Mouse (Mus musculus) liver, embryonic 13.5 days (tissue): Measurements from ENCODE around the gene Il1f8. TPM values are rescaled to one million over a fixed set of nuclear protein-coding genes. Genes with fewer than 3 reads are reported as not detected.
A peak's percentile ranks its signal among the peaks of the same experiment; 100 is the strongest.
"Not testable (repeated sequence)": the region's sequence is repeated elsewhere in the genome, so short reads cannot be mapped to it uniquely, and the experiment has no call there.

Source experiments
- ATAC-seq: fragments of 200-750 bp; cut with Nextera tagmentation; 2 replicates; pipeline ENCODE4 v1.8.0; 2017; ENCODE audit warnings: low read depth, mild to moderate bottlenecking, moderate number of reproducible peaks, moderate library complexity
- DNase-seq: peaks from one replicate; pipeline ENCODE4 v3.0.0; 2022
- H3K27ac ChIP-seq: fragments of 300-500 bp; sonication (generic); 2 replicates; pipeline ENCODE4 v1.5.1; 2015; ENCODE audit warnings: moderate library complexity, mild to moderate bottlenecking, inconsistent platforms
- H3K27me3 ChIP-seq: fragments of 300-500 bp; sonication (generic); 2 replicates; pipeline ENCODE4 v1.6.1; 2015; ENCODE audit warnings: mild to moderate bottlenecking, inconsistent platforms
- H3K36me3 ChIP-seq: fragments of 300-500 bp; sonication (generic); 2 replicates; pipeline ENCODE4 v1.6.1; 2015; ENCODE audit warnings: mild to moderate bottlenecking, inconsistent platforms
- H3K4me1 ChIP-seq: fragments of 300-500 bp; sonication (generic); replicated peaks from 2 replicates; pipeline ENCODE4 v1.6.1; 2015; ENCODE audit warnings: inconsistent platforms
- H3K4me2 ChIP-seq: fragments of 300-500 bp; sonication (generic); 2 replicates; pipeline ENCODE4 v1.6.1; 2015; ENCODE audit warnings: inconsistent platforms, mild to moderate bottlenecking, moderate library complexity
- H3K4me3 ChIP-seq: fragments of 300-500 bp; sonication (generic); replicated peaks from 2 replicates; pipeline ENCODE4 v1.5.1; 2015; ENCODE audit warnings: mild to moderate bottlenecking, inconsistent platforms
- H3K9ac ChIP-seq: fragments of 300-500 bp; sonication (generic); 2 replicates; pipeline ENCODE4 v1.6.1; 2015; ENCODE audit warnings: mild to moderate bottlenecking, inconsistent platforms
- H3K9me3 ChIP-seq: fragments of 300-500 bp; sonication (generic); replicated peaks from 2 replicates; pipeline ENCODE4 v1.6.1; 2016; ENCODE audit warnings: inconsistent platforms
- WGBS: fragments of 180-500 bp; shearing (Covaris S2); methylation state at CpG from one replicate; pipeline ENCODE4 v1.1.7; 2015; ENCODE audit not compliant: insufficient replicate concordance; 5-methylcytosine and 5-hydroxymethylcytosine counted together
- polyA plus RNA-seq: library from polyadenylated mRNA; unstranded; fragments of >200 nt; fragmentation: Nextera tagmentation; extraction: Ambion mirVana; gene quantifications from 2 replicates; pipeline ENCODE4 v1.2.1, GENCODE M21; 2015

The Il1f8 gene
- polyA plus RNA-seq: not detected in 2 replicates

DNA sequence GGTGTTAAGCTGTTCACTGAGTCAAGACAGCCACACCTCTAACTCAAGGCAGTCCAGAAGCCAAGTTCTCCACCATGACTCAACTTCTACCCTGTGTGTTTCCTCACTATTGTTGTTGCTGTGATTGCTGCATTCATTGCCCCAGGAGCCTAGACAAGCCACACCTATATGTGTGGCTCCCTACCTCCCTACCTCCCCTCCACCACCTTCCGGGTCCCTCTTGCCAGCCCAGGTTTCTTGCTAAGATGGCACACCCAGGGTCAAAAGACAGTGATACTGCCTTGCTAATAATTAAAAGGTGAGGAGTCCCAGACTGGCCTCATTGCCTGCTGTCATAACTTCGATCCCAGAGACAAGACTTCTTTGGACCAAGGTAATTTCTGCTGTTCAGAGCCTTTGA, at the start of gene Il1f8:
Il1f8 (plus strand) TSS at position 301 of the 400 bp plus-strand sequence.
- Histone ChIP-seq H3K27me3 (no peaks in the 10 kb centered on the region), H3K36me3 (no peaks in the 10 kb centered on the region), H3K4me1 (no peaks in the 10 kb centered on the region), H3K4me3 (no peak within 1 kb of the TSS), H3K9ac (no peak within 1 kb of the TSS), H3K4me2 (no peak within 1 kb of the TSS), H3K9me3 (no peaks in the 10 kb centered on the region), H3K27ac (no peak within 1 kb of the TSS)
- no peak for DNase-seq
- 58% methylated on average over 2 of the region's 2 CpGs for WGBS
- no peak for ATAC-seq

- WGBS: 40% methylated on average over 4 of the region's 4 CpGs
- H3K9me3 ChIP-seq: no peaks in the 10 kb centered on the region
- no peaks in the 10 kb centered on the region for H3K36me3 ChIP-seq
- H3K27ac ChIP-seq: no peak overlapping the region
- no peaks in the 10 kb centered on the region for H3K4me1 ChIP-seq
- H3K9ac ChIP-seq: no peak overlapping the region
- H3K27me3 ChIP-seq: no peaks in the 10 kb centered on the region
- DNase-seq (no peak), ATAC-seq (no peak)
- no peak overlapping the region for H3K4me2 ChIP-seq
- no peak overlapping the region for H3K4me3 ChIP-seq
Measured at GRCm38 (mm10) chr2:24103619-24104289, 49.2 kb upstream of the Il1f8 start.

- H3K4me1 ChIP-seq: no peaks in the 10 kb centered on the region
- H3K27ac ChIP-seq: no peak overlapping the region
- no peak overlapping the region for H3K9ac ChIP-seq
- ATAC-seq (no peak), DNase-seq (no peak)
- no peaks in the 10 kb centered on the region for H3K9me3 ChIP-seq
- H3K4me3 ChIP-seq: no peak overlapping the region
- no peaks in the 10 kb centered on the region for H3K36me3 ChIP-seq
- H3K27me3 ChIP-seq: no peaks in the 10 kb centered on the region
- H3K4me2 ChIP-seq: no peak overlapping the region
Measured at GRCm38 (mm10) chr2:24109085-24109484, 43.9 kb upstream of the Il1f8 start.

DNA sequence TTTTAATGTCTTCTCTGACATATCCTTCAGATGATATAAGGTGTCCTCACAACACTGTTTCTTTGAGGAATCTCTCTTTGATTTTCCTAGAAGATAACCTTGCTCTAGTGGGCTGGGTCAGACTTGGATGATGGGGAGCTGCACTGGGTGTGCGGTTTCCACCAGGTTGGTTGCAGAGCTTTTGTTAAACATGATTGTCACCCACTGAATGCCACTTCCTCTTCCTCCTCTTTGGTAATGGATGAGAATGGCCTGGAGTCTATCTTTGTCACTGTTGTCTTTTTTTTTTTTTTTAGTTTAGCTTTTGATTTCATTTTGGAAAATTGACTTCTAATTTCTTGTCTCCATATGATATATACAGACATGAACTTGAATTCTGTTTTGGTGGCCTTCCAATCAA, 18.6 kb upstream of the Il1f8 start:
- Histone ChIP-seq H3K27ac (no peak overlapping the region), H3K4me2 (no peak overlapping the region), H3K4me3 (no peak overlapping the region), H3K4me1 (no peaks in the 10 kb centered on the region), H3K36me3 (no peaks in the 10 kb centered on the region), H3K27me3 (no peaks in the 10 kb centered on the region), H3K9me3 (no peaks in the 10 kb centered on the region), H3K9ac (no peak overlapping the region)
- DNase-seq (no peak), ATAC-seq (no peak)
- 54% methylated on average over 1 of the region's 1 CpGs for WGBS

- not testable (repeated sequence) for H3K4me1 ChIP-seq, H3K27ac ChIP-seq, H3K4me2 ChIP-seq, H3K9ac ChIP-seq, H3K27me3 ChIP-seq, H3K36me3 ChIP-seq, DNase-seq, H3K9me3 ChIP-seq, H3K4me3 ChIP-seq
- ATAC-seq: peak; percentile 23; the same call in 1 of the 2 replicates
- WGBS: 11% methylated on average over 14 of the region's 14 CpGs
Measured at GRCm38 (mm10) chr2:24181683-24182331, 28.8 kb downstream of the Il1f8 start.

GRCm38 (mm10) chr2:24182423-24183147, 29.6 kb downstream of the Il1f8 start:
- ATAC-seq, H3K9me3 ChIP-seq, H3K27me3 ChIP-seq, H3K4me1 ChIP-seq, H3K4me3 ChIP-seq, H3K27ac ChIP-seq, H3K9ac ChIP-seq, H3K4me2 ChIP-seq, H3K36me3 ChIP-seq, DNase-seq: not testable (repeated sequence)
- WGBS: 52% methylated on average over 13 of the region's 13 CpGs

DNA sequence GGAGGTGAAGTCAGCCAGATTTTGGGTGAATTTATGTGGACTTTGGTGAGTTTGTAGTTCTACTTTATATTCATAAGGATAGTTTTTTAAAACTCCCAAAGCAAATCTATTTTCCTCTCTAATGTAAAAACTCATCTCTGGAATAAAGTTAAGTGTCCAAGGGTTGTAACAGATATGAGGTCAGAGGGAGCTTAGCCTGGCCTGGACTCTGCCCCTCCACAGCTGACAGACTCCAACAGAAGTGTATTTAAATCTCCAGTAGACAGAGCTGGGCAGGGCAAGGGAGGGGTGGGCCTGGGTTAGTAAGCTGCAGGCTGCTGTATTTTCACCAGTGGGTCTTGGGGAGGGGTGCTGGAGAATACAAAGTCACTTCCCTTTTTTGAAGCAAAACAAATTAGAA, 31.1 kb downstream of the Il1f8 start:
- not testable (repeated sequence) for H3K4me1 ChIP-seq, DNase-seq, H3K4me2 ChIP-seq, H3K27ac ChIP-seq, H3K36me3 ChIP-seq, ATAC-seq, H3K4me3 ChIP-seq, H3K9ac ChIP-seq, H3K27me3 ChIP-seq, H3K9me3 ChIP-seq

DNA sequence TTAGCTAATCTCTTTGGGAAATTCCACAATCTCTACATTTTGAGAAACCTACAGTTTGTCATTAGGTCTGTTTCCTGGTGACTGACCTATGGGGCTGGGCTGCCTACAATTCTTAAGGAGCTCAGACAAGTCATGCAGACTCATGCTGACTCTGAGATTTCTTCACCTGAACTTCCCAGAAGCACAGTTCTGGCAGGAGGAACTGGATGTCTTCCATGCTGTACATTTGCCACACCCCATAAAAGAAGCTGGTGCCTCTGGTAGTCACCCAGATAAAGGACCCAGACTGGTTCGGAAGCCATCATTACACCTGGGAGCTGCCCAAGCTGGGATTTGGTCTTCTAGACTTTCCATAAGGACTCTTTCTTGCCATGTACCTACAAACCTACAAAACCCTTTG, 33.2 kb downstream of the Il1f8 start, which contains the start of gene Il1f9:
Il1f9 (plus strand) TSS at position 301 of the 400 bp plus-strand sequence.
- no peaks in the 10 kb centered on the region for H3K4me1 ChIP-seq
- H3K27ac ChIP-seq: no peak within 1 kb of the TSS
- no peak for DNase-seq
- H3K9me3 ChIP-seq: no peaks in the 10 kb centered on the region
- H3K4me3 ChIP-seq: no peak within 1 kb of the TSS
- H3K36me3 ChIP-seq: no peaks in the 10 kb centered on the region
- WGBS: 79% methylated on average over 1 of the region's 1 CpGs
- H3K27me3 ChIP-seq: no peaks in the 10 kb centered on the region
- ATAC-seq: no peak
- no peak within 1 kb of the TSS for H3K4me2 ChIP-seq
- H3K9ac ChIP-seq: no peak within 1 kb of the TSS

DNA sequence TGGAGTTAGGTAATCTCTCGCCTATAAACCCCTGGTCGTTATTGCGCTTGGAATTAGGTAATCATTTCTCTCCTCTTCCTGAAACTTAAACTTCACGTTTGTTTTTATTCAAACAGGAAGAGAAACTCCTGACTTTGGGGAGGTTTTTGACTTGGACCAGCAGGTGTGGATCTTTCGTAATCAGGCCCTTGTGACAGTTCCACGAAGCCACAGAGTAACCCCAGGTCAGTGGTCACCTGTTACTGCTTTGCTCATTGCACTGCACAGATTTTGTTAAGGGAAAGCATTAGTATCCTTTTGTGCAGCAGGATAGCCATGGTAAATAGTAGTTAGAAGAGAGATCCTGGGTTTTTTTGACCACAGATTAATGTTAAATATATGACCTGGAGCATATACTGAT, 34.6 kb downstream of the Il1f8 start:
- 49% methylated on average over 6 of the region's 6 CpGs for WGBS
- no peaks in the 10 kb centered on the region for H3K9me3 ChIP-seq
- ATAC-seq: no peak
- no peaks in the 10 kb centered on the region for H3K4me1 ChIP-seq
- H3K4me3 ChIP-seq: no peak overlapping the region
- no peak overlapping the region for H3K27ac ChIP-seq
- no peaks in the 10 kb centered on the region for H3K27me3 ChIP-seq
- no peak for DNase-seq
- no peak overlapping the region for H3K9ac ChIP-seq
- no peak overlapping the region for H3K4me2 ChIP-seq
- no peaks in the 10 kb centered on the region for H3K36me3 ChIP-seq

DNA sequence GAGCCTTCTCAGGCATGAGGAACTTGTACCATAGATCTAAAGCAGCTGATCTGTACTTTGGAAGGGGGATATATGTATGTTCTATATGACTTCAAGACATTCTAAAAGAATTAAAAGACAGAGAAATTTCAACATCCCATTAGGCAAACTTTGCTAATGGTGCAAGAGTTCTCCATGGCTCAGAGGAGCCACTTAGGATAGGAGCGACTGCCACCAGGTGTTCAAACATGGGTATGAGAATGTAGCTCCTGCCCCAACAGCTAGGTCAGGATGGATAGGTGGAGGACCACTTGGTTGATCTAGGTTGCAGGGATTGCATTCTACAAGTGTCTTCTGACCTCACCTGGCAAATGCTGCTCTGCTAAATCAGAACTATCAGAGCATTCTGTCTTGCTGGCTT, 35.2 kb downstream of the Il1f8 start:
- Histone ChIP-seq H3K4me1 (no peaks in the 10 kb centered on the region), H3K4me3 (no peak overlapping the region), H3K36me3 (no peaks in the 10 kb centered on the region), H3K27ac (no peak overlapping the region), H3K27me3 (no peaks in the 10 kb centered on the region), H3K9me3 (no peaks in the 10 kb centered on the region), H3K4me2 (no peak overlapping the region), H3K9ac (no peak overlapping the region)
- ATAC-seq (no peak), DNase-seq (no peak)
- WGBS: 56% methylated on average over 1 of the region's 1 CpGs
